Mouse (Mus musculus) embryonic stem cell, embryonic (primary cell): ENCODE measurements around the gene Cep63.

Experiments
- CTCF ChIA-PET, 4 experiments: fragments of 300-600 bp in 2 of 4; fragments of 350-600 bp in 2 of 4; sonication (Branson Sonifier 250); formaldehyde crosslinking; loops; one replicate each; lab custom pipeline; 2022; ENCODE audit warnings: inconsistent platforms in 2 of 4; lab: Charles Lee
- POLR2A ChIA-PET, 4 experiments: fragments of 300-600 bp in 2 of 4; fragments of 350-600 bp in 2 of 4; sonication (Branson Sonifier 250); formaldehyde crosslinking; loops; one replicate each; lab custom pipeline; 2022; ENCODE audit warnings: antibody characterized with exemption in 4 of 4, inconsistent platforms in 1 of 4; lab: Charles Lee

Gene Cep63

GRCm38 (mm10) chr9:102616267-102616666 is 10.1 kb downstream of the Cep63 start:
- POLR2A ChIA-PET: interaction anchor here in 1 of 4 experiments (1.6 kb wide), 1 partner anchor 9 kb away, joined by 7 read pairs; no protein-coding TSS in a partner anchor
- CTCF ChIA-PET: no interaction called here

GRCm38 (mm10) chr9:102615071-102615470 is 11.3 kb downstream of the Cep63 start:
- ChIA-PET CTCF (no interaction called here), POLR2A (no interaction called here)

- POLR2A ChIA-PET: interaction anchor here in 1 of 4 experiments (0.6 kb wide), 1 partner anchor 115 kb away, joined by 3 read pairs; no protein-coding TSS in a partner anchor
- CTCF ChIA-PET: interaction anchor here in 1 of 4 experiments (1.2 kb wide), 1 partner anchor 13 kb away, joined by 5 read pairs; no protein-coding TSS in a partner anchor
Observed at GRCm38 (mm10) chr9:102609221-102609620, 17.1 kb downstream of the Cep63 start.

GRCm38 (mm10) chr9:102607471-102607870 is 18.9 kb downstream of the Cep63 start:
- POLR2A ChIA-PET: no interaction called here
- CTCF ChIA-PET: no interaction called here

- ChIA-PET CTCF (interaction anchor here in 1 of 4 experiments (0.7 kb wide), 1 partner anchor 126 kb away, joined by 3 read pairs; no protein-coding TSS in a partner anchor), POLR2A (interaction anchor here in 2 of 4 experiments (0.7 kb wide), 2 partner anchors 14 to 61 kb away, joined by 3 to 4 read pairs; no protein-coding TSS in a partner anchor)
Observed at GRCm38 (mm10) chr9:102605162-102605561, 21.2 kb downstream of the Cep63 start.

GRCm38 (mm10) chr9:102601666-102602065 is 24.7 kb downstream of the Cep63 start:
- POLR2A ChIA-PET: interaction anchor here in 2 of 4 experiments (0.6 to 0.8 kb wide), 3 partner anchors 8 to 693 kb away, joined by 3 read pairs; no protein-coding TSS in a partner anchor

GRCm38 (mm10) chr9:102601187-102601586 is 25.1 kb downstream of the Cep63 start:
- ChIA-PET POLR2A (interaction anchor here in 2 of 4 experiments (0.7 to 1.0 kb wide), 3 partner anchors 9 to 117 kb away, joined by 3 to 4 read pairs (median 3); no protein-coding TSS in a partner anchor), CTCF (interaction anchor here in 3 of 4 experiments (1.0 to 1.8 kb wide), 3 partner anchors 21 to 260 kb away, joined by 4 to 5 read pairs (median 4); no protein-coding TSS in a partner anchor)

More at GRCm38 (mm10) chr9:102601666-102602065, 24.7 kb downstream of the Cep63 start:
- CTCF ChIA-PET: interaction anchor here in 3 of 4 experiments (1.0 to 1.8 kb wide), 3 partner anchors 21 to 259 kb away, joined by 4 to 5 read pairs (median 4); no protein-coding TSS in a partner anchor

- ChIA-PET POLR2A (interaction anchor here in 1 of 4 experiments (1.0 kb wide), 1 partner anchor 37 kb away, joined by 3 read pairs; no protein-coding TSS in a partner anchor), CTCF (no interaction called here)
Observed at GRCm38 (mm10) chr9:102595662-102596436, 30.5 kb downstream of the Cep63 start.

GRCm38 (mm10) chr9:102594667-102595393 is 31.5 kb downstream of the Cep63 start:
- CTCF ChIA-PET: no interaction called here
- POLR2A ChIA-PET: interaction anchor here in 1 of 4 experiments (1.0 kb wide), 1 partner anchor 38 kb away, joined by 3 read pairs; no protein-coding TSS in a partner anchor

- POLR2A ChIA-PET: no interaction called here
- CTCF ChIA-PET: no interaction called here
Observed at GRCm38 (mm10) chr9:102587347-102587746, 39.0 kb downstream of the Cep63 start.

- POLR2A ChIA-PET: interaction anchor here in 1 of 4 experiments (0.7 kb wide), 1 partner anchor 325 kb away, joined by 3 read pairs; no protein-coding TSS in a partner anchor
- CTCF ChIA-PET: no interaction called here
Observed at GRCm38 (mm10) chr9:102581921-102582469, 44.3 kb downstream of the Cep63 start.

GRCm38 (mm10) chr9:102577480-102577879 is 48.9 kb downstream of the Cep63 start:
- ChIA-PET CTCF (no interaction called here), POLR2A (no interaction called here)

GRCm38 (mm10) chr9:102572888-102573287 is 53.4 kb downstream of the Cep63 start:
- ChIA-PET POLR2A (no interaction called here), CTCF (interaction anchor here in 2 of 4 experiments (1.6 to 2.1 kb wide), 2 partner anchors 28 to 49 kb away, joined by 4 to 9 read pairs; no protein-coding TSS in a partner anchor)

- CTCF ChIA-PET: interaction anchor here in 2 of 4 experiments (0.6 to 1.4 kb wide), 3 partner anchors 13 to 139 kb away, joined by 3 to 4 read pairs (median 3); no protein-coding TSS in a partner anchor
Observed at GRCm38 (mm10) chr9:102558463-102558862, 67.9 kb downstream of the Cep63 start.

GRCm38 (mm10) chr9:102553781-102554180 is 72.6 kb downstream of the Cep63 start:
- POLR2A ChIA-PET: interaction anchor here in 2 of 4 experiments (0.6 to 1.3 kb wide), 3 partner anchors 10 to 127 kb away, joined by 3 read pairs; no protein-coding TSS in a partner anchor
- CTCF ChIA-PET: interaction anchor here in 1 of 4 experiments (1.5 kb wide), 1 partner anchor 9 kb away, joined by 4 read pairs; no protein-coding TSS in a partner anchor

More at GRCm38 (mm10) chr9:102558463-102558862, 67.9 kb downstream of the Cep63 start:
- POLR2A ChIA-PET: no interaction called here

- POLR2A ChIA-PET: interaction anchor here in 1 of 4 experiments (0.6 kb wide), 1 partner anchor 169 kb away, joined by 4 read pairs; no protein-coding TSS in a partner anchor
- CTCF ChIA-PET: interaction anchor here in 1 of 4 experiments (0.5 kb wide), 1 partner anchor 1356 kb away, joined by 4 read pairs; no protein-coding TSS in a partner anchor
Observed at GRCm38 (mm10) chr9:102551771-102552170, 74.6 kb downstream of the Cep63 start.

GRCm38 (mm10) chr9:102549211-102549610 is 77.1 kb downstream of the Cep63 start:
- ChIA-PET POLR2A (interaction anchor here in 1 of 4 experiments (0.7 kb wide), 1 partner anchor 13 kb away, joined by 4 read pairs; no protein-coding TSS in a partner anchor), CTCF (interaction anchor here in 2 of 4 experiments (0.7 kb wide), 4 partner anchors 66 to 288 kb away, joined by 3 to 4 read pairs (median 4); no protein-coding TSS in a partner anchor)

- CTCF ChIA-PET: interaction anchor here in 2 of 4 experiments (0.6 to 0.8 kb wide), 2 partner anchors 96 to 1708 kb away, joined by 4 to 5 read pairs; no protein-coding TSS in a partner anchor
- POLR2A ChIA-PET: interaction anchor here in 1 of 4 experiments (0.6 kb wide), 1 partner anchor 110 kb away, joined by 4 read pairs; no protein-coding TSS in a partner anchor
Observed at GRCm38 (mm10) chr9:102547028-102547354, 79.3 kb downstream of the Cep63 start.
